Mouse (Mus musculus) neural tube, embryonic 15.5 days (tissue): ENCODE data around the gene Tbc1d14. TPM values are rescaled to one million over a fixed set of nuclear protein-coding genes. Genes with fewer than 3 reads are reported as not detected.
A peak's percentile ranks its signal among the peaks of the same experiment; 100 is the strongest.

Experiments used
- ATAC-seq: fragments of 200-750 bp; cut with Nextera tagmentation; 2 replicates; pipeline ENCODE4 v1.8.0; 2017; ENCODE audit warnings: mild to moderate bottlenecking, moderate TSS enrichment, moderate library complexity; ENCODE audit not compliant: low FRiP score
- H3K27ac ChIP-seq: fragments of 300-500 bp; sonication (generic); replicated peaks from 2 replicates; pipeline ENCODE4 v1.5.1; 2015; ENCODE audit warnings: mild to moderate bottlenecking, inconsistent platforms
- H3K27me3 ChIP-seq: fragments of 300-500 bp; sonication (generic); replicated peaks from 2 replicates; pipeline ENCODE4 v1.6.1; 2015; ENCODE audit warnings: inconsistent platforms
- H3K36me3 ChIP-seq: fragments of 300-500 bp; sonication (generic); 2 replicates; pipeline ENCODE4 v1.6.1; 2015; ENCODE audit warnings: inconsistent platforms
- H3K4me1 ChIP-seq: fragments of 300-500 bp; sonication (generic); 2 replicates; pipeline ENCODE4 v1.6.1; 2015; ENCODE audit warnings: inconsistent platforms
- H3K4me2 ChIP-seq: fragments of 300-500 bp; sonication (generic); 2 replicates; pipeline ENCODE4 v1.6.1; 2015; ENCODE audit warnings: inconsistent platforms, mild to moderate bottlenecking, moderate library complexity
- H3K4me3 ChIP-seq: fragments of 300-500 bp; sonication (generic); replicated peaks from 2 replicates; pipeline ENCODE4 v1.5.1; 2015; ENCODE audit warnings: mild to moderate bottlenecking, inconsistent platforms
- H3K9ac ChIP-seq: fragments of 300-500 bp; sonication (generic); replicated peaks from 2 replicates; pipeline ENCODE4 v1.6.1; 2015; ENCODE audit warnings: mild to moderate bottlenecking, inconsistent platforms
- H3K9me3 ChIP-seq: fragments of 300-500 bp; sonication (generic); replicated peaks from 2 replicates; pipeline ENCODE4 v1.6.1; 2016; ENCODE audit warnings: inconsistent platforms
- WGBS: fragments of 180-500 bp; shearing (Covaris S2); methylation state at CpG from one replicate; pipeline ENCODE4 v1.1.7; 2015; ENCODE audit warnings: mixed read lengths; 5-methylcytosine and 5-hydroxymethylcytosine counted together
- polyA plus RNA-seq: library from polyadenylated mRNA; unstranded; fragments of >200 nt; fragmentation: Nextera tagmentation; extraction: Ambion mirVana; gene quantifications from 2 replicates; pipeline ENCODE4 v1.2.1, GENCODE M21; 2015

Tbc1d14 gene
- polyA plus RNA-seq, 1 experiment from 2014 or later: 58.9 TPM

DNA sequence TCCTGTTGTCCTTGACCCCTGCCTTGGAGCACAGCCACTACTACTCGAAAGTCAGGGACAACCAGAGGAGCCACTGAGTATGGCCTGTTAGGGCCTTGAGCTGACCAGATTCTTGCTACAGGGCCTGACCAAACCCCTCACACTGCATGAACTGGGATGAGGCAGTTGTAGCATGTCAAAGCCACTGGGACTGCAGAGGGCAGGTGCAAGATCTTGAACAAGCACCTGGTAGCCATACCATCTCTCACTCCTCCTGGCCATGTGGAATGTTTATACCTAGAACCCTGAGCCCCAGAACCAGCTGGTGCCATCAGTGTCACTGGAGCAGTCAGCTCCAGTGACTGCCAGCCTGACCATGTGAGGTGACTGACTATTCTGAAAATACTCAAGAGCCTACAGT lies 5.8 kb upstream of the Tbc1d14 start:
- WGBS: 96% methylated on average over 1 of the region's 1 CpGs

DNA sequence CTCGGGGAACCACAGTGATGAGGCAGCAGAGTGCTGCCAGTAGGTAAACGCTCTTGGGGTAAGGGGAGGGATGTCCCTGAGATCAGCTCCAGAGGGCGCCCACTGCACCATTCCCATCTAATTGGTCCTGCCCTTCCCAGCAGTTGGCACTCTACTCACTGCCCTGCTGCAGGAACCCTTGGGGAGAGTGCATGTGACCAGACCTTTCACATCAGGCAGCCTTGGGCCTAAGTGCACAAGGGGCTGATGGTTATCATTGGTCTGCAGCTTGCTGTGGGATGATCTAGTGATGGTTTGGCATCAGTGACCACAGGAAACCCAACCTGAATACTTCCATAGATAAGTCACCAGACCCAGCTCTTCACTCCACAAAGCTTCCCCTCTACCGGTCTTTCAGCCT lies 4.6 kb upstream of the Tbc1d14 start:
- Histone ChIP-seq H3K27me3 (no peaks in the 10 kb centered on the region), H3K36me3 (peaks cover 38% of the 10 kb centered on the region), H3K4me2 (no peak overlapping the region), H3K27ac (no peak overlapping the region), H3K4me3 (no peak overlapping the region), H3K4me1 (no peaks in the 10 kb centered on the region), H3K9me3 (no peaks in the 10 kb centered on the region), H3K9ac (no peak overlapping the region)
- 38% methylated on average over 4 of the region's 4 CpGs for WGBS
- no peak for ATAC-seq

More for the DNA sequence above, 5.8 kb upstream of the Tbc1d14 start:
- H3K4me1 ChIP-seq: no peaks in the 10 kb centered on the region
- H3K4me2 ChIP-seq: no peak overlapping the region
- H3K27me3 ChIP-seq: no peaks in the 10 kb centered on the region
- no peak for ATAC-seq
- no peak overlapping the region for H3K4me3 ChIP-seq
- no peak overlapping the region for H3K27ac ChIP-seq
- H3K9me3 ChIP-seq: no peaks in the 10 kb centered on the region
- H3K9ac ChIP-seq: no peak overlapping the region
- peaks cover 48% of the 10 kb centered on the region for H3K36me3 ChIP-seq

DNA sequence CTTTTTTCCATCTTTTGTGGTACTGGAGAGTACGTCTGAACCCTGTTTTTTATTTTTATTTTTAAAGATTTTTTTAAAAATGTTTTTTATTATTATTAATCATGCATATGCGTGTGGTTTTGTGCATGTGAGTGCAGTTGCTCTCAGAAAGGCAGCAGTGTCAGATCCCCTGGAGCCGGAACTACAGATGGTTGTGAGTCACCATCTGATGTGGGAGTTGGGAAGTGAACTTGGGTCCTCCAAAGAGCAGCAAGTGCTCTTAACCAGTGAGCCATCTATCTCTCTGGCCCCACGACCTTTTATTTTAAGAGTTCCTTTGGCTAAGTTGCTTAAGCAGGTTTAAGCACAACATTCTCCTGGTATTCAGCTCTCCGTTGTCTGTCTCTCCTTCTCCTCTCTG lies 3.1 kb upstream of the Tbc1d14 start:
- Histone ChIP-seq H3K4me3 (no peak overlapping the region), H3K36me3 (peaks cover 25% of the 10 kb centered on the region), H3K9ac (no peak overlapping the region), H3K9me3 (no peaks in the 10 kb centered on the region), H3K27ac (no peak overlapping the region), H3K4me2 (no peak overlapping the region), H3K27me3 (no peaks in the 10 kb centered on the region), H3K4me1 (no peaks in the 10 kb centered on the region)
- no peak for ATAC-seq
- 83% methylated on average over 5 of the region's 5 CpGs for WGBS

DNA sequence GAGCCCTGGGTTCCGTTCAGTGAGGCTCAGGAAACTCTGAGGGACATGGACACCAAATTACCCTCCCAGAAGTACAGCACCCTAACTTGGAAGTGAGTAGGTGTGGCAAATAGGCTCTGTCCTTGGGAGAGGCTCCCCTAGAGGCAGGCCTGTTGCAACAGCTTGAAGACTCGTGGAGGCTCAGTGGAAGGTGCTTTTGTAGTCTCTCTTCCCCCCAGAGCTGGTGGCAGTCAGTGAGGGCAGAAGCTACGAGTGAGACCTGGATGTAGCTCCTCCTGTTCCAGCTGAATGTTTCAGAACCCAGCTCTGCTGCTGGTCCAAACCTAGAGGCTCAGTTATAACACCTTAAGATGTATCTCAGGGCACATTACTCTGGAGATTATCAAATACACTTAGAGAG lies 2.0 kb upstream of the Tbc1d14 start:
- no peaks in the 10 kb centered on the region for H3K27me3 ChIP-seq
- no peaks in the 10 kb centered on the region for H3K9me3 ChIP-seq
- H3K9ac ChIP-seq: no peak overlapping the region
- H3K36me3 ChIP-seq: peaks cover 18% of the 10 kb centered on the region
- 25% methylated on average over 3 of the region's 3 CpGs for WGBS
- no peak overlapping the region for H3K4me3 ChIP-seq
- no peak for ATAC-seq
- no peak overlapping the region for H3K4me2 ChIP-seq
- H3K27ac ChIP-seq: no peak overlapping the region
- H3K4me1 ChIP-seq: no peaks in the 10 kb centered on the region

DNA sequence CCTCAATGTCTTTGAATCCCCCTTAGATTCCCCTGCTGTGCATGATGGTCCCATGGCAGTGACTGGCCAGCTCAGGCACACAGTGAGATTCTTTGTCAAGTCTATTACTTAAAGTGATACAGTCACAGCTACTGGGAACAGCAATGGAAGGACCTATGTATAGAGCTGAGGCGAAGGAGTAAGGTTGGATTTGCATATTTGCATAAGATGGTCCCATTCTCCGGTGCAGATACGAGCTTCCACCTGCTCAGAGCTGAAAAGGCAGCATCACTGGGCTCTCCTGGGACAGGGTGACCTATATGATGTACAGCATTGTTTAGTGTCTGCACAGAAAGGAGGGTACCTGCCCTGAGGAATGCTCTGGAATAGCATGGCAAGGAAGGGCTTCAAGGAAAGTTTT lies 1.3 kb upstream of the Tbc1d14 start:
- 87% methylated on average over 3 of the region's 3 CpGs for WGBS
- H3K27ac ChIP-seq: no peak overlapping the region
- no peaks in the 10 kb centered on the region for H3K27me3 ChIP-seq
- peaks cover 10% of the 10 kb centered on the region for H3K36me3 ChIP-seq
- H3K9me3 ChIP-seq: no peaks in the 10 kb centered on the region
- no peak for ATAC-seq
- H3K4me3 ChIP-seq: no peak overlapping the region
- H3K9ac ChIP-seq: no peak overlapping the region
- H3K4me1 ChIP-seq: no peaks in the 10 kb centered on the region
- H3K4me2 ChIP-seq: no peak overlapping the region

DNA sequence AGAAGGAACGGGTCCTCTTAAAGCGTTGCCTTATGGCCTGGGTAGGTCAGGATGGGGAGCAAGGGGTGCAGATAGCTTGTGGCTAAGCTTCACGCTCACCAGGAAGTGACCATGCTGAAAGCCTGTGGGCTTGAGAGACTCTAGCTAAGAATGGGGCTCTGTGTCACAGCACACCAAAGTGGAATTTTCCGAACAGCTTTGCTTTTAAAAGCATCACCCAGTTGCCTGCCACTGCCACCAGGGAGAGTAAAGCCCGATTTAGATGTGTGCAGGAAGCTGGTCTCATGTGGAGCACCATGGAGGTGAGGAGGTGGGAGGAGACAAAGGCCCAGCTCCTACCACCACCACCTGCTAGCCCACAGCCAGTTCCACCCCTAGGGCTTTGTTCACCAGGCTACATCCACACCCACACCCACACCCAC lies 2.6 kb downstream of the Tbc1d14 start:
- Histone ChIP-seq H3K4me3 (no peak overlapping the region), H3K4me2 (no peak overlapping the region), H3K27me3 (no peaks in the 10 kb centered on the region), H3K9me3 (no peaks in the 10 kb centered on the region), H3K9ac (no peak overlapping the region), H3K4me1 (no peaks in the 10 kb centered on the region), H3K27ac (no peak overlapping the region), H3K36me3 (no peaks in the 10 kb centered on the region)
- no peak for ATAC-seq
- WGBS: 76% methylated on average over 5 of the region's 5 CpGs

DNA sequence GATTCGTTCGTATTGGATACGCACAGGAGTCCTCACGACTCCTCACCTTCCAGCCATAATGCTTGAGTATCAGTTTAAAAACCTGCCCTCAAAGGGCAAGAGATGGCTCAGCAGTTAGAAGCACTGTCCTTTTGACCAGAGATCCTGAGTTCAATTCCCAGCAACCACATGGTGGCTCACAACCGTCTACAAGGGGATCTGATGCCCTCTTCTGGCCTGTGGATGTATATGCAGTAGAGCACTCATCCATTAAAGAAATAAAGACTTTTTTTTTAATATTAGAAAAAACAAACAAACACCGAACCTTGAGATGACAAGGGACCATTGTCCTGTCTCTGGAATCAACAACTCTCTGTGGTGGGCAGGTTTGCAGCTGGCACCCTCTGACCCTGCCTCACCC lies 8.8 kb downstream of the Tbc1d14 start:
- H3K4me2 ChIP-seq: no peak overlapping the region
- no peak overlapping the region for H3K4me3 ChIP-seq
- H3K27ac ChIP-seq: no peak overlapping the region
- H3K9ac ChIP-seq: no peak overlapping the region
- no peaks in the 10 kb centered on the region for H3K27me3 ChIP-seq
- 70% methylated on average over 6 of the region's 6 CpGs for WGBS
- no peaks in the 10 kb centered on the region for H3K36me3 ChIP-seq
- ATAC-seq: no peak
- H3K9me3 ChIP-seq: no peaks in the 10 kb centered on the region
- peaks cover 17% of the 10 kb centered on the region for H3K4me1 ChIP-seq

DNA sequence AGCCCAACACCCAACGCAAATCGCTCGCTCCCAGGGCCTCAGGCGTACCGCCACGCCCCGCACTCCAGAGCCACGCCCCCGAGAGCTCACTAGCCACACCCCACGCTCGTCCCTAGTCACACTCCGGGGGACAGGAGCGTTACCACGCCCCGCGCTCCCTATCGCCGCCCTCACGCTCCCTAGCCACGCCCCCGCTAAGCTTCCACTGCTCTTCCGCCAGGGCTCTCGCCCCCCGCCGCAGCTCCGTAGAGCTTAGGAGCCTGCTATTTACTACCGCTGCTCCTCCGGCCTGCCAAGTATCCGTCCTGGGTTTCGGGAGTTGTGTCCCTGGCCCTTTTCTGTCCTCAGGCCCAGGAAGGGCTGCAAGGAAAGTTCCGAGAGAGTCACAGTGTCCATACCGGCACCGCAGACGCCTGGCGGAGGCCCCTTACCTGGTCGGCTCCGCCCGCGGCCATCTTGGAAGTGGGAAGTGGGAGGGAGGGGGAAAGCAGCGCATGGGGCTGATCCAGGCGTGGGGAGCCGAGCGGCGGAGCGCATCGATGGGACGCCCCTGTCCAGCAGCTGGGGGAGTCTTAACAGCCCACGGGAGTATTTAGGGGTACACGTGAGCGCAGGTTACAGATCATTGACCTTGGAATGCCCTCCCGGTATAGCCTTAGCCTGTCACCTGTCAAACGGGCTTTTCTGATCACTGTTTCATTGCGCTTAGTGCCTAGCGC lies 11.0 kb downstream of the Tbc1d14 start:
- H3K4me3 ChIP-seq: peak overlapping the region; percentile 85
- H3K36me3 ChIP-seq: no peaks in the 10 kb centered on the region
- peaks cover 17% of the 10 kb centered on the region for H3K4me1 ChIP-seq
- H3K27me3 ChIP-seq: no peaks in the 10 kb centered on the region
- H3K9ac ChIP-seq: peak overlapping the region; percentile 79
- H3K9me3 ChIP-seq: no peaks in the 10 kb centered on the region
- H3K27ac ChIP-seq: peak overlapping the region; percentile 96
- peak overlapping the region; percentile 99 for H3K4me2 ChIP-seq
- peak; percentile 98 for ATAC-seq
- WGBS: 2% methylated on average over 54 of the region's 54 CpGs

DNA sequence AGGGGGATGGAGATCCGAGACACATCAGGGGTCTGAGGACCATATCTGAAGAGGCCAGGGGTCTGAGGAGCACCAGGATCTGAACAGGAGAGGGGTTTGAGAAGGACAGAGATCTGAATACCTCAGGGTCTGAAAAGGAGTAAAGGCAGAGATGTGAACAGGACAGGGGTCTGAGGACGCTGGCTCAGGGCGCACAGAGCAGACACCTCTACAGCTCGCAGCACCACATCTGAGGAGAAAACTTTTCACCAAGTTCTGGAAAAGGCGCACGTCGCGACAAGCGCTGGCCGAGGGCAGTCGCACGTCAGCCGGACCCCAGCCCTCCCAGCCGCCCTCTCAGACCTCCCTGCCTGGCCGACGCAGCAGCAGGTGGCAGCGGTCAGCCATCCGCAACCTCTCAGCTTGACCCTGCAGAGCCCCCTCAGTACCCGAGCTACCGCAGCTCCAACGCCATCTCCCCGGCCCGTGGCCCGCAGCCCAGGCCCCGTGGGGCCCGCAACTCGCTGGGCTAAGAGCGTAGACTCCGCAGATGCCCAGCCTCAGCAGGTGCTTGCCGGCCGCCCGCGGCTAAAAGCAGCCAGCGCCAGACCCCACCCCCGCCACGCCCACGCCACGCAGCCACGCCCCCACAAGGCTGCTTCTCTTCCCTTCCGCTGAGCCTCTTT lies 11.7 kb downstream of the Tbc1d14 start:
- Histone ChIP-seq H3K27me3 (no peaks in the 10 kb centered on the region), H3K4me3 (peak overlapping the region; percentile 85), H3K9me3 (no peaks in the 10 kb centered on the region), H3K4me1 (peaks cover 17% of the 10 kb centered on the region), H3K4me2 (peak overlapping the region; percentile 99), H3K9ac (peak overlapping the region; percentile 79), H3K27ac (peak overlapping the region; percentile 96), H3K36me3 (no peaks in the 10 kb centered on the region)
- peak; percentile 7; the same call in 1 of the 2 replicates for ATAC-seq
- WGBS: under 1% methylated on average over 39 of the region's 40 CpGs

DNA sequence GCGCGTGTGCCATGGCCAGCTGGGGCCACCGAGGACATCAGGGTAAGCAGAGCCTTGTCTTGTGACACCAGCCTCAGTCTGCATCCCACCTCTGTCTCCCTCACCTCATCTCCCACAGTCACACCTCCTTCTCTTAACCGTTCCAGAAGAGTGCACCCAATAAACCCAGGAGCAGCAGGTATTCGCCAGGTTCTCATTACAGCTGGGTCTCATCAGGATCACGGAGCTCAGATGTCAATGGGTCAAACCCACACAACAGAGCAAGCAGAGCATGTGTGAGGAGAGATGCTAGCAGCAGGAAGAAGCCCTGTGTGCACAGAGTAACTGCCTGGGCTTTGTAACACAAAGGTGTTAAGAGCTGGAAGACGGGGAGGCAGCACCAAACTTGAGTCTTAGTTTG lies 13.1 kb downstream of the Tbc1d14 start:
- H3K4me1 ChIP-seq: peaks cover 19% of the 10 kb centered on the region
- no peak overlapping the region for H3K9ac ChIP-seq
- H3K27ac ChIP-seq: no peak overlapping the region
- no peak for ATAC-seq
- H3K4me2 ChIP-seq: no peak overlapping the region
- H3K27me3 ChIP-seq: no peaks in the 10 kb centered on the region
- WGBS: 85% methylated on average over 7 of the region's 7 CpGs
- no peak overlapping the region for H3K4me3 ChIP-seq
- no peaks in the 10 kb centered on the region for H3K36me3 ChIP-seq
- H3K9me3 ChIP-seq: no peaks in the 10 kb centered on the region

DNA sequence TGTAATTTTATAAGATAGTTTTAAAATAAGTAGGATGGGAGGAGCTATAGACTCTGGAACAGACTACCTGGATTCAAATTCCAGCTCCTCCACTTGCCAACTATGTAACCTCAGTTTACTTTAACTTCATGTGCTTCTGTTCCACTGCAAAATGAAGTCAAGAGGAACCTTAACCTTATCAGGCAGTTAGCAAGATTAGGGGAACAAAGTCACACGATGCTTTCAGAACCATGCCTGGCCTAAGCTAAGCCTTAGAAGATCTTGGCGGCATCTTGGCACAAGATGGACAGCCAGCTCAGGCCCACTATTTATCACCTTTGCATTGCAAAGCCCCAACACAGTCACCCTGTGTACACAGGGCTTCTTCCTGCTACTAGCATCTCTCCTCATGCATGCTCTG lies 14.1 kb downstream of the Tbc1d14 start:
- Histone ChIP-seq H3K4me2 (no peak overlapping the region), H3K4me3 (no peak overlapping the region), H3K27me3 (no peaks in the 10 kb centered on the region), H3K9me3 (no peaks in the 10 kb centered on the region), H3K4me1 (peaks cover 19% of the 10 kb centered on the region), H3K36me3 (no peaks in the 10 kb centered on the region), H3K27ac (no peak overlapping the region), H3K9ac (no peak overlapping the region)
- WGBS: 88% methylated on average over 2 of the region's 2 CpGs
- no peak for ATAC-seq

DNA sequence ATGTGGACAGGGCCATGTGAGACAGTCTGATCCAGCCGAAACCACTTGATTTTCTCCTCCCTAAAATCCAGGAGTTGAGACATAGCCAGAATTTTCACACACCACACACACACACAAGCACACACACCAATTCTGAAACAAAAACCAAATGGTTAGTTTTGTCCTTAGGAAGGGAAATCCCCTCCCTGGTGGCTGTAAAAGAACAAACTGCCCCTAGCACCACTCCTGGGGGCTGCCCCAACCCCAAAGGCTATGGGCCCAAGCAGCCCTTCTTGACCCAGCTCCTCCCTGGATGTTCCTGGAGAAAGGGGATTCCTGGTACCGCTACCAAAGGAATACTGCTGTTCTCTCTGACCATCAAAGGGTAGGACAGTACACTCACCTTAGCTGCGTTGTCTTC lies 16.6 kb downstream of the Tbc1d14 start:
- WGBS: 93% methylated on average over 3 of the region's 3 CpGs
- Histone ChIP-seq H3K4me2 (no peak overlapping the region), H3K36me3 (no peaks in the 10 kb centered on the region), H3K9me3 (no peaks in the 10 kb centered on the region), H3K9ac (no peak overlapping the region), H3K4me3 (no peak overlapping the region), H3K27me3 (no peaks in the 10 kb centered on the region), H3K27ac (no peak overlapping the region), H3K4me1 (peaks cover 15% of the 10 kb centered on the region)
- ATAC-seq: no peak
